Mouse (Mus musculus): ENCODE measurements around the gene Ndufb8. TPM values are rescaled to one million over a fixed set of nuclear protein-coding genes. Genes with fewer than 3 reads are reported as not detected.

Ndufb8 gene
- total and polyA plus RNA-seq, 3 experiments: 592 to 1,203 (median 725) TPM

- no peak for TF ChIP-seq USF2 (IDR thresholded peaks at IDR 0.05; ENCODE audit: borderline replicate concordance in 1 of 2, insufficient read depth in 1 of 2, low read depth in 1 of 2, low read length in 2 of 2)
- TF ChIP-seq MYC (IDR thresholded peaks at IDR 0.05; ENCODE audit: low read depth, low read length): 0 out of 2 replicates have a peak, but pooled peaks have one; percentile 20
Observed at GRCm38 (mm10) chr19:44582638-44583309, 27.5 kb upstream of the Ndufb8 start (continued).

GRCm38 (mm10) chr19:44582103-44582502 lies 26.9 kb upstream of the Ndufb8 start:
- no peak for DNase-seq (ENCODE audit: low read depth, low spot score)
- H3K4me3 ChIP-seq (ENCODE audit: control insufficient read depth in 1 of 2, insufficient read depth in 1 of 2, low read depth in 2 of 2, low read length in 2 of 2): no peak overlapping the region
- TF ChIP-seq BHLHE40 (IDR thresholded peaks at IDR 0.05; ENCODE audit: borderline replicate concordance, low read depth, low read length) (no peak), POLR2AphosphoS5 (IDR thresholded peaks at IDR 0.05; ENCODE audit: borderline replicate concordance, low read depth, low read length) (no peak), CHD2 (IDR thresholded peaks at IDR 0.05; ENCODE audit: low read length) (no peak)
- no peaks in the 10 kb centered on the region for H3K4me1 ChIP-seq (ENCODE audit: control insufficient read depth in 1 of 2, insufficient read depth in 2 of 2, low read length in 2 of 2)
- no peaks in the 10 kb centered on the region for H3K36me3 ChIP-seq (ENCODE audit: control insufficient read depth in 1 of 2, insufficient read depth in 2 of 2, low read length in 2 of 2)
- no peaks in the 10 kb centered on the region for H3K79me2 ChIP-seq (ENCODE audit: control insufficient read depth, insufficient read depth, low read length, poor library complexity)
- no peaks in the 10 kb centered on the region for H3K9me3 ChIP-seq (replicated peaks; ENCODE audit: insufficient read depth, low read length)
- H3K27me3 ChIP-seq (ENCODE audit: control insufficient read depth in 1 of 2, insufficient read depth in 2 of 2, low read length in 2 of 2): no peaks in the 10 kb centered on the region; a peak in 1 of 4 replicates
- no peak overlapping the region for H3K27ac ChIP-seq (ENCODE audit: control insufficient read depth, low read depth, low read length)
- no peak overlapping the region for H3K9ac ChIP-seq (ENCODE audit: control insufficient read depth, low read depth, low read length, poor library complexity, severe bottlenecking)

DNA sequence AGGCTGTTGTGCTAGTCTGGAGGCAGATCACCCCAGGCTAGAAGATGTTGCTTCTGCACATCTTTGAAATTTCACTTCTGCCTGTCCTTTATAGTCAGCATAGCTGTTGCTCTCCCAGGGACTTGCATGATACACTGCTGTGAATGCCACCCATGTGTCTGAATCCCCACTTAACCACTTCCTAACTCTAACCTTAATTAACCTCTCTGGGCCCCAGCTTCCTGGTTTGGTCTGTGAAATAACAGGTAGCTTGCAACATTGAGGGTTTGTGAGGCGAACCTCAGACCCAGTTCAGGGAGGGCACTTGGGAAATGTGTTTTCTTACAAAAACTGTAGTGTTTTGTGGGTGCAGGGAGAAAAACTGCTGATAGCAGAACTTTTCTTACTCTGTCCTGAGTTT lies 22.8 kb upstream of the Ndufb8 start:
- Histone ChIP-seq H3K9ac (ENCODE audit: control insufficient read depth, low read depth, low read length, poor library complexity, severe bottlenecking) (no peak overlapping the region), H3K9me3 (replicated peaks; ENCODE audit: insufficient read depth, low read length) (no peaks in the 10 kb centered on the region), H3K4me3 (ENCODE audit: control insufficient read depth in 1 of 2, insufficient read depth in 1 of 2, low read depth in 2 of 2, low read length in 2 of 2) (no peak overlapping the region), H3K36me3 (ENCODE audit: control insufficient read depth in 1 of 2, insufficient read depth in 2 of 2, low read length in 2 of 2) (no peaks in the 10 kb centered on the region), H3K27me3 (ENCODE audit: control insufficient read depth in 1 of 2, insufficient read depth in 2 of 2, low read length in 2 of 2) (no peaks in the 10 kb centered on the region), H3K79me2 (ENCODE audit: control insufficient read depth, insufficient read depth, low read length, poor library complexity) (no peaks in the 10 kb centered on the region), H3K27ac (ENCODE audit: control insufficient read depth, low read depth, low read length) (no peak overlapping the region), H3K4me1 (ENCODE audit: control insufficient read depth in 1 of 2, insufficient read depth in 2 of 2, low read length in 2 of 2) (no peaks in the 10 kb centered on the region)
- TF ChIP-seq POLR2AphosphoS2 (IDR thresholded peaks at IDR 0.05; ENCODE audit: low read length): 0 out of 2 replicates have a peak, but pooled peaks have one; percentile 26
- TF ChIP-seq BHLHE40 (IDR thresholded peaks at IDR 0.05; ENCODE audit: borderline replicate concordance, low read depth, low read length): no peak
- no peak for DNase-seq (ENCODE audit: low read depth, low spot score)

GRCm38 (mm10) chr19:44576275-44576674 lies 21.0 kb upstream of the Ndufb8 start:
- H3K4me1 ChIP-seq (ENCODE audit: control insufficient read depth in 1 of 2, insufficient read depth in 2 of 2, low read length in 2 of 2): no peaks in the 10 kb centered on the region
- H3K27me3 ChIP-seq (ENCODE audit: control insufficient read depth in 1 of 2, insufficient read depth in 2 of 2, low read length in 2 of 2): no peaks in the 10 kb centered on the region
- H3K27ac ChIP-seq (ENCODE audit: control insufficient read depth, low read depth, low read length): no peak overlapping the region
- TF ChIP-seq ETS1 (IDR thresholded peaks at IDR 0.05; ENCODE audit: low read depth, low read length) (no peak), GABPA (IDR thresholded peaks at IDR 0.05; ENCODE audit: low read depth, low read length) (no peak), CTCF (IDR thresholded peaks at IDR 0.05 in 2 of 3, conservative IDR thresholded peaks at IDR 0.05 in 1 of 3; ENCODE audit: control insufficient read depth in 1 of 3, insufficient read depth in 1 of 3, low read depth in 2 of 3, low read length in 3 of 3, poor library complexity in 1 of 3, severe bottlenecking in 1 of 3) (no peak), E2F4 (IDR thresholded peaks at IDR 0.05; ENCODE audit: borderline replicate concordance, low read depth, low read length) (no peak), ZKSCAN1 (IDR thresholded peaks at IDR 0.05; ENCODE audit: low read depth, low read length) (no peak), POLR2AphosphoS2 (IDR thresholded peaks at IDR 0.05; ENCODE audit: low read length) (no peak), ZNF384 (IDR thresholded peaks at IDR 0.05; ENCODE audit: low read depth, low read length) (no peak), JUND (IDR thresholded peaks at IDR 0.05; ENCODE audit: low read depth, low read length) (no peak), TAL1 (IDR thresholded peaks at IDR 0.05; ENCODE audit: low read length) (no peak), ELF1 (IDR thresholded peaks at IDR 0.05; ENCODE audit: low read depth, low read length) (no peak), UBTF (IDR thresholded peaks at IDR 0.05; ENCODE audit: borderline replicate concordance, insufficient read depth, low read depth, low read length) (no peak), CHD1 (IDR thresholded peaks at IDR 0.05; ENCODE audit: low read depth, low read length) (no peak), NRF1 (IDR thresholded peaks at IDR 0.05; ENCODE audit: insufficient read depth, low read depth, low read length, poor library complexity, severe bottlenecking) (no peak), MXI1 (IDR thresholded peaks at IDR 0.05; ENCODE audit: low read depth, low read length) (no peak)
- H3K9ac ChIP-seq (ENCODE audit: control insufficient read depth, low read depth, low read length, poor library complexity, severe bottlenecking): no peak overlapping the region
- DNase-seq (ENCODE audit: low read depth, low spot score): no peak
- H3K79me2 ChIP-seq (ENCODE audit: control insufficient read depth, insufficient read depth, low read length, poor library complexity): no peaks in the 10 kb centered on the region
- no peaks in the 10 kb centered on the region for H3K9me3 ChIP-seq (replicated peaks; ENCODE audit: insufficient read depth, low read length)
- H3K36me3 ChIP-seq (ENCODE audit: control insufficient read depth in 1 of 2, insufficient read depth in 2 of 2, low read length in 2 of 2): no peaks in the 10 kb centered on the region; a peak in 1 of 4 replicates
- no peak overlapping the region for H3K4me3 ChIP-seq (ENCODE audit: control insufficient read depth in 1 of 2, insufficient read depth in 1 of 2, low read depth in 2 of 2, low read length in 2 of 2)

All from MEL (cell line).